Mouse (Mus musculus) liver, embryonic 14.5 days (tissue): Measurements from ENCODE around the gene Olfr125.

Experiments used
- CTCF ChIP-seq: IDR thresholded peaks from 2 replicates; pipeline ENCODE4 v1.5.1; 2016; ENCODE audit warnings: antibody characterized with exemption, low read depth, control low read depth
- EP300 ChIP-seq: IDR thresholded peaks from 2 replicates; pipeline ENCODE4 v1.6.1; 2016; ENCODE audit warnings: antibody characterized with exemption, low read depth

- no peak for TF ChIP-seq CTCF
- no peak for TF ChIP-seq EP300
These were observed 14.4 kb downstream of the Olfr125 start, which contains the start of gene Olfr126 for GRCm38 (mm10) chr17:37847183-37847582.
